Mouse (Mus musculus) C2C12 (cell line): ENCODE results near the gene Calm2.

Source experiments
- CEBPB ChIP-seq: IDR thresholded peaks from one replicate; pipeline ENCODE4 v1.6.1; 2011; ENCODE audit warnings: low read depth, mild to moderate bottlenecking, control low read depth, moderate library complexity
- CTCF ChIP-seq: IDR thresholded peaks from one replicate; pipeline ENCODE4 v1.5.1; 2011; ENCODE audit not compliant: control insufficient read depth, insufficient read depth, insufficient read length
- FOSL1 ChIP-seq: IDR thresholded peaks from one replicate; pipeline ENCODE4 v1.8.0; 2011; ENCODE audit warnings: mild to moderate bottlenecking, low read length; ENCODE audit not compliant: poor library complexity, insufficient read depth, severe bottlenecking
- MAX ChIP-seq: IDR thresholded peaks from one replicate; pipeline ENCODE4 v1.6.1; 2011; ENCODE audit warnings: mild to moderate bottlenecking, control low read depth
- MYOD1 ChIP-seq: IDR thresholded peaks from one replicate; pipeline ENCODE4 v1.6.1; 2011; ENCODE audit warnings: low read depth; ENCODE audit not compliant: control insufficient read depth, insufficient read length
- MYOG ChIP-seq: IDR thresholded peaks from one replicate; pipeline ENCODE4 v1.6.1; 2011; ENCODE audit not compliant: control insufficient read depth, insufficient read length; ENCODE audit errors: extremely low read depth
- USF1 ChIP-seq: IDR thresholded peaks from one replicate; pipeline ENCODE4 v1.6.1; 2011; ENCODE audit warnings: low read depth, mild to moderate bottlenecking, control low read depth, moderate library complexity

DNA sequence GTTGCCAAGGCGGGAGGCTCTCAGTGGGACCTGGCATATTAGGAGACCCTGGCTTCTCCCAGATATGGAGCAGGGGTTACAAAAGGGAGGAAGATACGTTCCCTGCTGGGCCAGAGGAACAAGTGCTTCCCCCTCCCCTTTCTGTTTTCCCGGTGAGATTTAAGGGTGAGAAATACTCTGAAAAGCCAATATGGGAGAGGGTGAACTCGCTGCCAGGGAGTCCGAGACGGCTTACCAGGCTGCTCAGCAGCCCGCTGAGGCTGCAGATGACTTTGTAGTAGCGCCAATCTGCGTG, 26.7 kb upstream of the Calm2 start:
- TF ChIP-seq CTCF (no peak), MYOD1 (no peak), MYOG (no peak), USF1 (no peak), CEBPB (no peak), MAX (no peak), FOSL1 (no peak)
